Mouse (Mus musculus) midbrain, embryonic 14.5 days (tissue): Measurements from ENCODE around the gene Gkn2. TPM values are rescaled to one million over a fixed set of nuclear protein-coding genes. Genes with fewer than 3 reads are reported as not detected.

Experiments used
- ATAC-seq: fragments of 200-750 bp; cut with Nextera tagmentation; 2 replicates; pipeline ENCODE4 v1.8.0; 2017; ENCODE audit warnings: moderate number of reproducible peaks, moderate library complexity; ENCODE audit not compliant: low FRiP score, low TSS enrichment
- DNase-seq: peaks from one replicate; pipeline ENCODE4 v3.0.0-alpha.2; 2015
- H3K27ac ChIP-seq: fragments of 300-500 bp; sonication (generic); replicated peaks from 2 replicates; pipeline ENCODE4 v1.5.1; 2014; ENCODE audit warnings: mild to moderate bottlenecking, low read depth, low read length, moderate library complexity
- H3K27me3 ChIP-seq: fragments of 300-500 bp; sonication (generic); 2 replicates; pipeline ENCODE4 v1.6.1; 2014; ENCODE audit warnings: low read length, control low read depth, mixed read lengths; ENCODE audit not compliant: control insufficient read depth, insufficient read depth
- H3K36me3 ChIP-seq: fragments of 300-500 bp; sonication (generic); 2 replicates; pipeline ENCODE4 v1.6.1; 2014; ENCODE audit warnings: low read length, control low read depth; ENCODE audit not compliant: control insufficient read depth, insufficient read depth
- H3K4me1 ChIP-seq: fragments of 300-500 bp; sonication (generic); 2 replicates; pipeline ENCODE4 v1.6.1; 2014; ENCODE audit warnings: mild to moderate bottlenecking, antibody characterized with exemption, low read length, control low read depth; ENCODE audit not compliant: control insufficient read depth, insufficient read depth
- H3K4me2 ChIP-seq: fragments of 300-500 bp; sonication (generic); 2 replicates; pipeline ENCODE4 v1.6.1; 2014; ENCODE audit warnings: mild to moderate bottlenecking, low read length, moderate library complexity
- H3K4me3 ChIP-seq: fragments of 300-500 bp; sonication (generic); replicated peaks from 2 replicates; pipeline ENCODE4 v1.5.1; 2014; ENCODE audit warnings: low read depth, low read length
- H3K9ac ChIP-seq: fragments of 300-500 bp; sonication (generic); replicated peaks from 2 replicates; pipeline ENCODE4 v1.6.1; 2014; ENCODE audit warnings: mild to moderate bottlenecking, low read length, moderate library complexity
- H3K9me3 ChIP-seq: fragments of 300-500 bp; sonication (generic); 2 replicates; pipeline ENCODE4 v1.6.1; 2016; ENCODE audit warnings: low read length, control low read depth, mixed read lengths; ENCODE audit not compliant: control insufficient read depth
- WGBS: fragments of 180-500 bp; shearing (Covaris S2); extraction: QIAGEN DNeasy Blood & Tissue Kit; methylation state at CpG from one replicate; pipeline ENCODE4 v1.1.7; 2014; 5-methylcytosine and 5-hydroxymethylcytosine counted together
- polyA plus RNA-seq: library from polyadenylated mRNA; unstranded; fragments of >200 nt; fragmentation: Nextera tagmentation; extraction: Ambion mirVana; gene quantifications from 2 replicates; pipeline ENCODE4 v1.2.1, GENCODE M21; 2014

Gkn2 gene
- polyA plus RNA-seq, 1 experiment from 2014 or later, result not detected

DNA sequence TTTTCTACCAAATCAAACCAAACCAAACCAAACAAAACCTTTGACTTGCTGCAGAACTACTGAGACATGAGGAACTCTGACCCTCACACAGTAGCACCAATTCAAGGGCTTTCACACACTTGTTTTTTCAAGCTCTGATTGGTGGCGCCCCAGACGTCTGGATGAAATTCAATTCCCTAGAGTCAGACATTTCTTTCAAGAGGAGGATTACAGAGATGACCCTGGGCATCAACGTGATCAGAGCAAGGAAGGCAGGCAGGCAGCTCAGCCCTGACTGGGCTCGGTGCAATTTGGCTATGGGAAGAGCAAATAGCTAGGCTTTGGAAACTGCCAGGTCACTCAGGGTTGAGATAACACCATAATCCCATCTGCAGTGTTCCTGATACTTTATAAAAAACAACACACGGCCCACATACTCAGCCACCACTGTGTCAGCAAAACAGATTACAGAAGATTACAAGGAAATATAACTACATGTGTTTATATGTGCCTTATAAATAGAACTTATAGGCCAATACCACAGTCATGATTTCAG, 16.4 kb downstream of the Gkn2 start:
- 33% methylated on average over 5 of the region's 5 CpGs for WGBS
- H3K4me3 ChIP-seq, result no peak overlapping the region
- no peak for ATAC-seq
- H3K4me1 ChIP-seq, result 0 out of 2 replicates have a peak, but pooled peaks cover 4% of the 10 kb centered on the region
- DNase-seq, result no peak
- H3K4me2 ChIP-seq, result no peak overlapping the region
- H3K9ac ChIP-seq, result no peak overlapping the region
- no peaks in the 10 kb centered on the region for H3K9me3 ChIP-seq
- no peak overlapping the region for H3K27ac ChIP-seq
- no peaks in the 10 kb centered on the region for H3K27me3 ChIP-seq
- no peaks in the 10 kb centered on the region for H3K36me3 ChIP-seq

DNA sequence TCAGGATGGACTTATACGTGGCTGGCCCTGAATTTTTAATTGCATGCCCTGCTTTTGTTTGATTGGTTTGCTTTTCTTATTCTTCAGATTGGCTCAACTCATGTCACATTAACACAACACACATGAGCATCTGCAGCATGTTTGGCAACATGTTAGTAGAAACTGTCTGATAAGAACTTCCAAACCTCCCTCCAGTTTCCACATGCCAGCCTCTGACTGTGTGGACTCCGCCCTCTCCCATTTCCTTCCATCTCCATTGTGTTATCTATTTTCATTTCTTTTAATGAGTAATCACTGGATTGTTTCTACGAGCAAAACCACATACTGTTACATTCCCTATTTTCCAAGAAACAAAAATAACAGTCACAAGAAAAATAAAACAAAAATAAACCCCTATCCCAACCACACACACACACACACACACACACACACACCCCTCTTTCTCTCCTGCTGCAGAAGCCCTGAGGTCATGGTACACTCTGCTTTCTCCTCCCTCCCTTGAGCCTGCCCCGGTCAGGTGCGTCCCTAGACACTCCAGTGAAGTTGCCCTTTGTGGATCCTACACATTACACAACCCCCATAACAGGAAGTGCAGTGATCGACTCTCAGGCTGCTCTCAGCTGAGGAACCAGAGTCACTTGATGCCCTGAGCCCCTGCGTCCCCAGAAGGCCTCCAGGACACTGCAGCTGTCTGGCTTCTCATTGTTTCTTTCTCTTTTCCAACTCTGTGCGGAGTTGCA, 20.5 kb downstream of the Gkn2 start:
- Histone ChIP-seq H3K9ac (no peak overlapping the region), H3K4me1 (0 out of 2 replicates have a peak, but pooled peaks cover 4% of the 10 kb centered on the region), H3K27me3 (no peaks in the 10 kb centered on the region), H3K36me3 (no peaks in the 10 kb centered on the region), H3K27ac (no peak overlapping the region), H3K4me2 (no peak overlapping the region), H3K4me3 (no peak overlapping the region), H3K9me3 (no peaks in the 10 kb centered on the region)
- WGBS, result 78% methylated on average over 8 of the region's 8 CpGs
- DNase-seq (no peak), ATAC-seq (no peak)

DNA sequence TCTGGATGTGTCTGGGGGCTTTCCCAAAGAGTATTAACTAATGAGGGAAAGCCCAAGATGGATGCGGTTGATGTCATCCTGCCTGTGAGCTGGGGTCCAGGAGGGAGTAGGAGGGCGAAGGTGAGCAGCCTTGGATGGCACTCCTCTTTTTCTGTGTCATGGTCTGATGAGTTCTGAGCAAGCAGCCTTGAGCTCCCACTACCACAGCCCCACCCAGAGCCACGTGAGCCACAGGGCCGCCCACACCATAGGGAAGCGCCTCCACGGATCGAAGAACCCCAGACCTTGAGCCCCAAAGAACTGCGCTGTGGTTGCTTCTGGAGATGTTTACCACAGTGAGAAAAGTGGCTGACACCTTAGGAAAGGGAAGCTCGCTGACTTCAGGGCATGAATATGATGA, 21.6 kb downstream of the Gkn2 start:
- Histone ChIP-seq H3K4me1 (no peaks in the 10 kb centered on the region), H3K27ac (no peak overlapping the region), H3K4me2 (no peak overlapping the region), H3K9me3 (no peaks in the 10 kb centered on the region), H3K9ac (no peak overlapping the region), H3K36me3 (no peaks in the 10 kb centered on the region), H3K4me3 (no peak overlapping the region), H3K27me3 (no peaks in the 10 kb centered on the region)
- DNase-seq (no peak), ATAC-seq (no peak)
- WGBS, result 84% methylated on average over 9 of the region's 9 CpGs

DNA sequence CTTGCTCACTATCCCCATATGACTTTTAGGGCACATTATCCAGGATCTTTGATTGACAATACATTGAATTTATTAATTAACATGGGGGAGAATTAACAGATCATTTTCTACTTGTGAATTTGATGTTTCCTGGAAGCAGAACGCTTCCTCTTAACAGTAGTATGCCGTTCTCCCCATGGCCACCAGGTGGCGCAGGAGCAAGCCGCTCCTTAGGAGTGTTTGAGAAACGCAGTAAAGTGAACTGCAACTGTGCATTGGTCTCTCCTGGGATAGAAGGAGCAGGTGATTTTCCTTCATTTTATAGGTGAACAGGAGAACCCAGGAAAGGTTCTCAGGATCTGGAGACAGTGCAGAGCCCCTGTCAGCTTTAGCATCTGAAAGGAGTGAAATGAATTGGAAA, 26.0 kb downstream of the Gkn2 start:
- ATAC-seq, result no peak
- no peaks in the 10 kb centered on the region for H3K36me3 ChIP-seq
- H3K4me3 ChIP-seq, result no peak overlapping the region
- no peak overlapping the region for H3K4me2 ChIP-seq
- DNase-seq, result peak; percentile 93
- H3K9me3 ChIP-seq, result no peaks in the 10 kb centered on the region
- no peaks in the 10 kb centered on the region for H3K4me1 ChIP-seq
- H3K9ac ChIP-seq, result no peak overlapping the region
- H3K27ac ChIP-seq, result no peak overlapping the region
- no peaks in the 10 kb centered on the region for H3K27me3 ChIP-seq
- 2% methylated on average over 5 of the region's 5 CpGs for WGBS

DNA sequence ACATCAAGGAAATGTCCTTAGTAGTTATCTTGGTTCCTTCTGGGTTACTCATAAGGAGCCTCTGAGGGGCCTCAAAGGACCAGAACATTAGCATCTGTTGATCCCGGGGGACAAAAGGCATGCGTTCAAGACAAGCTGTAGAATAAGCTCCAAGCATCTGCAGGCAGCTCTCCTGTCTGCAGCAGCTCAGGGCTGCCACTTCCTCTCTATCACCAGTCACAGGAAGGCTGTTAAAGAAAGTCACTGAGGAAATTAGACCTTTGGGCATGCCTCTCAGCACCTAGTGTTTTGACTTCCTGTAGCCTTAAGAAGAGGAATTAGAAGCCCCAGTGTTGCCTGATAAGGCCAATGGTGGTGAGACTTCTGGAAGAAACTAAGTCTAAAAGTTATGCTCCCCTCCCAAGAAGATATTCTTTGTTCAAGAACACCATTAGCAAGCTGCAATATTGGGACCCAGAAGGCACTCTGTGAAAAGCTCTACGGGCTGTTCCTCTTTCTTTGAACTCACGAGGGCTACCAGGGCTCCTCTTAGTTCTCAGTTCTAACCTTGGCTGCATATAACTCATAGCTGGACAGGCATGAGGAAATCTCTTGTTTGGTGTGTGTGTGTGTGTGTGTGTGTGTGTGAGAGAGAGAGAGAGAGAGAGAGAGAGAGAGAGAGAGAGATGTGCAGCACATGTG, 26.9 kb downstream of the Gkn2 start:
- Histone ChIP-seq H3K27me3 (no peaks in the 10 kb centered on the region), H3K9ac (no peak overlapping the region), H3K4me3 (no peak overlapping the region), H3K36me3 (no peaks in the 10 kb centered on the region), H3K9me3 (no peaks in the 10 kb centered on the region), H3K4me1 (no peaks in the 10 kb centered on the region), H3K27ac (no peak overlapping the region), H3K4me2 (no peak overlapping the region)
- ATAC-seq, result no peak
- no peak for DNase-seq
- 59% methylated on average over 4 of the region's 4 CpGs for WGBS

DNA sequence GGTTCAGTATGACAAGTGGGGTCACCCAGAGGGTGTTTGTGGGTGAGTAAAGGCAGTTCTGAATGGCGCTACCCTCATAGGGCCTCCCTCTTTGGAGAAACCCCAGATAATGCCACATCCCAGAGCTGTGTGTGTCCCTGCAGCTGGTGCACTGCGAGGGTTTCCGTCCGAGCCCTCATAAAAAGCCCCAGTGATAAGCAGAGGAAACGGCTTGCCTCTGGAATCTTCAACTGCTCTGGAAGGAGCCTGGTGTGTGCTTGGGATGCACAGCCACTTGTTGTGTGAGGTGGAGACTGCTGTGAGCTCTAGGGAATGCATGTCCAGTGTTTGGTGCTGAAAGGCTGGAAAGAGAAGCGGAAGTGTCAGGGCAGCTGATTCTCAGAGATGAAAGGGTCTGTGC, 28.3 kb downstream of the Gkn2 start:
- 82% methylated on average over 6 of the region's 6 CpGs for WGBS
- Histone ChIP-seq H3K36me3 (no peaks in the 10 kb centered on the region), H3K27ac (no peak overlapping the region), H3K27me3 (no peaks in the 10 kb centered on the region), H3K4me2 (no peak overlapping the region), H3K4me3 (no peak overlapping the region), H3K9me3 (no peaks in the 10 kb centered on the region), H3K9ac (no peak overlapping the region), H3K4me1 (no peaks in the 10 kb centered on the region)
- ATAC-seq, result no peak
- DNase-seq, result no peak

DNA sequence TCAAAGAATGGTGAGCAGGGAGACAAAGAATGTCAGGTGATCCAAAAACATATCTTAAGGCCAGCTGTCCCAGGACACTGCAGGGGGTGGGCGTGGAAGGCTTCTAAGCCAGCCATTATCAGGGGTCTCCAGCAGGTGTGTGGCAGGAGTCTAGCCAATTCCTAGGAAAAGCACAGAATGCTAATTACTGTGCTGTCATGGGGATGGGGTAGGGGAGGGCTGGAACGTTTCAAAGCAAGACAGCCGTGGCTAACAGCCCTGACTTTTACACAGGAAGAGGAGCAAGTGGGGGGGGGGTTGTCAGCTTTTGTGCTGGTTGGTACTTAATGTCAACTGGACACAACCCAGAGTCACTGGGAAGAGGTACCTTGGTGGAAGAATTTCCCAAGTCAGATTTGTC, 38.9 kb downstream of the Gkn2 start:
- Histone ChIP-seq H3K4me3 (no peak overlapping the region), H3K27me3 (no peaks in the 10 kb centered on the region), H3K4me2 (no peak overlapping the region), H3K4me1 (no peaks in the 10 kb centered on the region), H3K27ac (no peak overlapping the region), H3K9ac (no peak overlapping the region), H3K9me3 (no peaks in the 10 kb centered on the region), H3K36me3 (no peaks in the 10 kb centered on the region)
- 21% methylated on average over 3 of the region's 3 CpGs for WGBS
- ATAC-seq (no peak), DNase-seq (peak; percentile 21)

DNA sequence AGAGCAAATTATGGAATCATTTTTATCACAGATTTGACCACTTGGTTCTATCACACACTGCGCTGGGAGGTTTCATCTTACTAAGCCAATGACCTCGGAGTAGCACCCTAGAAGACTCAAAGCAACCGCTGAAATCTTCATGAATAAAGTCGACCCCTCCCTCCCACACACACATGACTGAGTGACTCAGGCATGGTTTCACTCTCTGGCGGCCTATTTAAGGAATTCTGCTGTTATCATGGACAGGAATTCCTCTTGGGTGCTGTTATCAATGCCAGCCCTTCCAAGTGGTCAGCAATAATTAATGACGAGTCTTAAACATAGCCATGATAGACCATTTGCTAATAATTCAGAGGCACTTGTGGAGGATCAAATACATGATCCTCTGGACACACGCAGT, 49.1 kb downstream of the Gkn2 start:
- DNase-seq (no peak), ATAC-seq (no peak)
- H3K9ac ChIP-seq, result no peak overlapping the region
- no peak overlapping the region for H3K4me2 ChIP-seq
- H3K4me3 ChIP-seq, result no peak overlapping the region
- WGBS, result 87% methylated on average over 7 of the region's 7 CpGs
- no peaks in the 10 kb centered on the region for H3K9me3 ChIP-seq
- no peaks in the 10 kb centered on the region for H3K27me3 ChIP-seq
- no peaks in the 10 kb centered on the region for H3K4me1 ChIP-seq
- no peak overlapping the region for H3K27ac ChIP-seq
- H3K36me3 ChIP-seq, result no peaks in the 10 kb centered on the region
